Mouse (Mus musculus): ENCODE results near the gene Emp2. TPM values are rescaled to one million over a fixed set of nuclear protein-coding genes. Genes with fewer than 3 reads are reported as not detected.
A peak's percentile ranks its signal among the peaks of the same experiment; 100 is the strongest.

Emp2 gene
- polyA plus RNA-seq (2015; fragmentation: Nextera tagmentation; extraction: Ambion mirVana), result 10.8 and 18.8 TPM in 2 replicates

GRCm38 (mm10) chr16:10313646-10314088 is at the start of gene Emp2:
TSS of gene Emp2 (minus strand) at chr16:10313968.
- no peak within 1 kb of the TSS for H3K27ac ChIP-seq (ENCODE audit: low read length)
- H3K9ac ChIP-seq (ENCODE audit: low read depth, low read length), result peak within 1 kb of the TSS; percentile 64
- H3K9me3 ChIP-seq (replicated peaks; ENCODE audit: control insufficient read depth, low read length, poor library complexity, severe bottlenecking), result no peaks in the 10 kb centered on the region
- WGBS, result 0% methylated on average over 39 of the region's 40 CpGs
- H3K4me3 ChIP-seq (ENCODE audit: low read depth, low read length), result peak within 1 kb of the TSS; percentile 47
- peaks cover 20% of the 10 kb centered on the region for H3K27me3 ChIP-seq (ENCODE audit: control insufficient read depth, insufficient read depth, low read depth, low read length)
- peak; percentile 71; the same call in 1 of the 2 replicates for ATAC-seq
- H3K4me2 ChIP-seq (ENCODE audit: low read length), result peak within 1 kb of the TSS; percentile 93
- peaks cover 10% of the 10 kb centered on the region for H3K4me1 ChIP-seq (ENCODE audit: control insufficient read depth, insufficient read depth, low read length)
- H3K36me3 ChIP-seq (ENCODE audit: control insufficient read depth, insufficient read depth, low read length), result no peaks in the 10 kb centered on the region

GRCm38 (mm10) chr16:10363061-10363460 is 49.3 kb upstream of the Emp2 start:
- Histone ChIP-seq H3K36me3 (ENCODE audit: control insufficient read depth, insufficient read depth, low read length) (no peaks in the 10 kb centered on the region), H3K4me3 (ENCODE audit: low read depth, low read length) (no peak overlapping the region), H3K27ac (ENCODE audit: low read length) (no peak overlapping the region), H3K9me3 (replicated peaks; ENCODE audit: control insufficient read depth, low read length, poor library complexity, severe bottlenecking) (no peaks in the 10 kb centered on the region), H3K27me3 (ENCODE audit: control insufficient read depth, insufficient read depth, low read depth, low read length) (no peaks in the 10 kb centered on the region), H3K4me2 (ENCODE audit: low read length) (no peak overlapping the region), H3K4me1 (ENCODE audit: control insufficient read depth, insufficient read depth, low read length) (peaks cover 2% of the 10 kb centered on the region; the same call in 1 of the 2 replicates), H3K9ac (ENCODE audit: low read depth, low read length) (no peak overlapping the region)
- no peak for ATAC-seq
- 66% methylated on average over 1 of the region's 1 CpGs for WGBS

GRCm38 (mm10) chr16:10359241-10359640 is 45.5 kb upstream of the Emp2 start:
- Histone ChIP-seq H3K27ac (ENCODE audit: low read length) (no peak overlapping the region), H3K9ac (ENCODE audit: low read depth, low read length) (no peak overlapping the region), H3K4me3 (ENCODE audit: low read depth, low read length) (no peak overlapping the region), H3K4me1 (ENCODE audit: control insufficient read depth, insufficient read depth, low read length) (peaks cover 5% of the 10 kb centered on the region; the same call in 1 of the 2 replicates), H3K27me3 (ENCODE audit: control insufficient read depth, insufficient read depth, low read depth, low read length) (no peaks in the 10 kb centered on the region), H3K36me3 (ENCODE audit: control insufficient read depth, insufficient read depth, low read length) (no peaks in the 10 kb centered on the region), H3K9me3 (replicated peaks; ENCODE audit: control insufficient read depth, low read length, poor library complexity, severe bottlenecking) (no peaks in the 10 kb centered on the region), H3K4me2 (ENCODE audit: low read length) (no peak overlapping the region)
- WGBS, result 88% methylated on average over 6 of the region's 6 CpGs
- ATAC-seq, result no peak

GRCm38 (mm10) chr16:10358010-10358934 is 44.5 kb upstream of the Emp2 start:
- Histone ChIP-seq H3K9me3 (replicated peaks; ENCODE audit: control insufficient read depth, low read length, poor library complexity, severe bottlenecking) (no peaks in the 10 kb centered on the region), H3K27ac (ENCODE audit: low read length) (peak overlapping the region; percentile 34; the same call in 1 of the 2 replicates), H3K4me2 (ENCODE audit: low read length) (peak overlapping the region; percentile 61), H3K9ac (ENCODE audit: low read depth, low read length) (peak overlapping the region; percentile 62; the same call in 1 of the 2 replicates), H3K4me1 (ENCODE audit: control insufficient read depth, insufficient read depth, low read length) (peaks cover 5% of the 10 kb centered on the region; the same call in 1 of the 2 replicates), H3K4me3 (ENCODE audit: low read depth, low read length) (peak overlapping the region; percentile 31), H3K36me3 (ENCODE audit: control insufficient read depth, insufficient read depth, low read length) (no peaks in the 10 kb centered on the region), H3K27me3 (ENCODE audit: control insufficient read depth, insufficient read depth, low read depth, low read length) (no peaks in the 10 kb centered on the region)
- peak; percentile 91 for ATAC-seq
- WGBS, result 16% methylated on average over 29 of the region's 30 CpGs

- Histone ChIP-seq H3K9ac (ENCODE audit: low read depth, low read length) (no peak overlapping the region), H3K9me3 (replicated peaks; ENCODE audit: control insufficient read depth, low read length, poor library complexity, severe bottlenecking) (no peaks in the 10 kb centered on the region), H3K36me3 (ENCODE audit: control insufficient read depth, insufficient read depth, low read length) (no peaks in the 10 kb centered on the region), H3K27me3 (ENCODE audit: control insufficient read depth, insufficient read depth, low read depth, low read length) (no peaks in the 10 kb centered on the region), H3K4me3 (ENCODE audit: low read depth, low read length) (no peak overlapping the region), H3K4me2 (ENCODE audit: low read length) (no peak overlapping the region), H3K4me1 (ENCODE audit: control insufficient read depth, insufficient read depth, low read length) (peaks cover 5% of the 10 kb centered on the region; the same call in 1 of the 2 replicates), H3K27ac (ENCODE audit: low read length) (no peak overlapping the region)
- ATAC-seq, result no peak
These were observed 41.2 kb upstream of the Emp2 start for GRCm38 (mm10) chr16:10355004-10355403.

GRCm38 (mm10) chr16:10351050-10351636 is 37.4 kb upstream of the Emp2 start:
- Histone ChIP-seq H3K27me3 (ENCODE audit: control insufficient read depth, insufficient read depth, low read depth, low read length) (no peaks in the 10 kb centered on the region), H3K36me3 (ENCODE audit: control insufficient read depth, insufficient read depth, low read length) (no peaks in the 10 kb centered on the region), H3K4me1 (ENCODE audit: control insufficient read depth, insufficient read depth, low read length) (no peaks in the 10 kb centered on the region), H3K4me3 (ENCODE audit: low read depth, low read length) (no peak overlapping the region), H3K9ac (ENCODE audit: low read depth, low read length) (no peak overlapping the region), H3K4me2 (ENCODE audit: low read length) (no peak overlapping the region), H3K27ac (ENCODE audit: low read length) (no peak overlapping the region), H3K9me3 (replicated peaks; ENCODE audit: control insufficient read depth, low read length, poor library complexity, severe bottlenecking) (no peaks in the 10 kb centered on the region)
- WGBS, result 72% methylated on average over 9 of the region's 9 CpGs
- ATAC-seq, result no peak

- no peak for ATAC-seq
- Histone ChIP-seq H3K36me3 (ENCODE audit: control insufficient read depth, insufficient read depth, low read length) (no peaks in the 10 kb centered on the region), H3K27me3 (ENCODE audit: control insufficient read depth, insufficient read depth, low read depth, low read length) (no peaks in the 10 kb centered on the region), H3K9ac (ENCODE audit: low read depth, low read length) (no peak overlapping the region), H3K4me2 (ENCODE audit: low read length) (no peak overlapping the region), H3K4me3 (ENCODE audit: low read depth, low read length) (no peak overlapping the region), H3K9me3 (replicated peaks; ENCODE audit: control insufficient read depth, low read length, poor library complexity, severe bottlenecking) (no peaks in the 10 kb centered on the region), H3K27ac (ENCODE audit: low read length) (no peak overlapping the region), H3K4me1 (ENCODE audit: control insufficient read depth, insufficient read depth, low read length) (no peaks in the 10 kb centered on the region)
- 75% methylated on average over 10 of the region's 10 CpGs for WGBS
These were observed 36.1 kb upstream of the Emp2 start for GRCm38 (mm10) chr16:10349876-10350275.

GRCm38 (mm10) chr16:10349436-10349835 is 35.7 kb upstream of the Emp2 start:
- Histone ChIP-seq H3K4me1 (ENCODE audit: control insufficient read depth, insufficient read depth, low read length) (no peaks in the 10 kb centered on the region), H3K9me3 (replicated peaks; ENCODE audit: control insufficient read depth, low read length, poor library complexity, severe bottlenecking) (no peaks in the 10 kb centered on the region), H3K27me3 (ENCODE audit: control insufficient read depth, insufficient read depth, low read depth, low read length) (no peaks in the 10 kb centered on the region), H3K27ac (ENCODE audit: low read length) (no peak overlapping the region), H3K4me2 (ENCODE audit: low read length) (no peak overlapping the region), H3K36me3 (ENCODE audit: control insufficient read depth, insufficient read depth, low read length) (no peaks in the 10 kb centered on the region), H3K9ac (ENCODE audit: low read depth, low read length) (no peak overlapping the region), H3K4me3 (ENCODE audit: low read depth, low read length) (no peak overlapping the region)
- ATAC-seq, result no peak
- 76% methylated on average over 5 of the region's 5 CpGs for WGBS

- Histone ChIP-seq H3K4me1 (ENCODE audit: control insufficient read depth, insufficient read depth, low read length) (no peaks in the 10 kb centered on the region), H3K27ac (ENCODE audit: low read length) (no peak overlapping the region), H3K27me3 (ENCODE audit: control insufficient read depth, insufficient read depth, low read depth, low read length) (no peaks in the 10 kb centered on the region), H3K4me3 (ENCODE audit: low read depth, low read length) (no peak overlapping the region), H3K9me3 (replicated peaks; ENCODE audit: control insufficient read depth, low read length, poor library complexity, severe bottlenecking) (no peaks in the 10 kb centered on the region), H3K4me2 (ENCODE audit: low read length) (no peak overlapping the region), H3K9ac (ENCODE audit: low read depth, low read length) (no peak overlapping the region), H3K36me3 (ENCODE audit: control insufficient read depth, insufficient read depth, low read length) (no peaks in the 10 kb centered on the region)
- ATAC-seq, result no peak
- 91% methylated on average over 7 of the region's 7 CpGs for WGBS
These were observed 33.8 kb upstream of the Emp2 start for GRCm38 (mm10) chr16:10347551-10347950.

Measured in midbrain, embryonic 16.5 days (tissue).